Mouse (Mus musculus): ENCODE results near the gene Tfam.

The Tfam gene

GRCm38 (mm10) chr10:71222639-71223038 is 15.4 kb downstream of the Tfam start:
- no peak for DNase-seq

GRCm38 (mm10) chr10:71218228-71218892 is 19.7 kb downstream of the Tfam start:
- DNase-seq, result peak; percentile 82 to 90

DNA sequence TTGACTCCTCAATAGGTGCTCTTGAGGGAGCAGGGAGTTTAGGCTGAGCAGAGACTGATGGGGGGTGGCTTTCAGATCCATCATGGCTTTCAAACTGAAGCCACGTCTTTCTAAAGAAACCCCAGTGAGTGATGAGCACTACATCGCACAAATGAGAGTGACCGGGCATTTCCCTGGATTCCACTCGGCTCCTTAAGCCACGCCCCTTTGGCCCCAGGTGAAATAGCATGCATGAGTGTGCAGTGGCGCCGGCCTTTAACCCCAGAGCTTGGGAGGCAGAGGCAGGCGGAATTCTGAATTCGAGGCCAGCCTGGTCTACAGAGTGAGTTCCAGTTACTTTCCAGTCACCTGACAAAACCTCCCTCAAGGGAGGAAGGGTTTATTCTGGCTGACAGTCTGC is 22.1 kb downstream of the Tfam start:
- DNase-seq, result peak in 1 of 2 experiments; percentile 23

- DNase-seq, result no peak
Measured at GRCm38 (mm10) chr10:71201512-71201911, 36.6 kb downstream of the Tfam start.

- DNase-seq, result no peak
Measured at GRCm38 (mm10) chr10:71200964-71201363, 37.1 kb downstream of the Tfam start.

- peak; percentile 40 to 60 for DNase-seq
Measured at GRCm38 (mm10) chr10:71198676-71199075, 39.4 kb downstream of the Tfam start.

DNA sequence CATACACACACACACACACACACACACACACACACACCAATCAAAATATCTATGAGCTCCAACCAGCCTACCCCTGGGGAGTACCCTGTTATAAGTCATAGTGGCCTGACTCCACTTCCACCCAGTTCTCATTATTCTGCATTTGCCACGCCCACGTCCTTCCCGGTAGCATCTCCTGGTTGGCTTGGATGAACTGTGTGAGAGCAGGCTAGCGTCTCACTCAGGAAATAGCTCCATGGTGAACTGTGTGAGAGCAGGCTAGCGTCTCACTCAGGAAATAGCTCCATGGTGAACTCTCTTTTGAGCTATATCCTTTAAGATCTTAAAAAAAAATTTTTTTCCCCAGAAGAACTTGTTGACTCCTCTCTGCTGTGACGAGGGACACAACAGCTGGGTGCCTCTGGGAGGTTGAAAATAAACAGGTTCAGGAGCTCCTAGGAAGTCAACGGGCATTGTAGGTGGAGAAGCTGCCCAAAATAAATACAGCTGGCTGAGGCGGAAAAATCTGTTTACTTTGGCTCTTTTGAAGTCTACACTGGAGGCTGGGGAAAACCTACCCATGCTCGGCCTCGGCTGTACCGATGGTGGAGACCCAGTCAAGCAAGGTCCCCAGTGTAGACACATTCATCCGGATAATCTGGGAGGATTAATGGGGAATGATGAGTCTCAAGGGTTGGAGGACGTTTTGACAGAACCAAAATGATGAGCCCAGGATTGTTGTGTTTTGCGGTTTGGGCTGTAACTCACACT is 40.9 kb downstream of the Tfam start:
- DNase-seq, result peak in 1 of 2 experiments; percentile 14

DNA sequence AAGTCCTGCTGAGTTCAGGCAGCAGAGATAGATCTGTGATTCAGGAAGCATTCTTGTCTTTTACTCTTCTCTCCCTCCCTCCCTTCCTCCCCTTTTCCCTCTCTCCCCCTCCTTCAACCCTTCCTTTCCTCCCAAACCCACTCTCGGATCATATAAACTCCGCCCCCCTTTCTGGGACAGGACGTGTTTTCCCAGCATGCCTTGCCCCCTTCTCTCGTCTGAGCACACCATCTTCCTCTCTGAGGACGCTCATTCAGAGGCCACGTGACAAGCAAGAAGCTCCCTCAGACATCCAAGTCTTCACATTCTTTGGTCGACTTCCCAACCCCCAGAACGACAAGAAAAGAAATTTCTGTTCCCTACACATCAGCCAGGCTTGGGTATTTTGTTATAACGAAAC is 42.6 kb downstream of the Tfam start:
- peak; percentile 19 to 57 for DNase-seq

DNA sequence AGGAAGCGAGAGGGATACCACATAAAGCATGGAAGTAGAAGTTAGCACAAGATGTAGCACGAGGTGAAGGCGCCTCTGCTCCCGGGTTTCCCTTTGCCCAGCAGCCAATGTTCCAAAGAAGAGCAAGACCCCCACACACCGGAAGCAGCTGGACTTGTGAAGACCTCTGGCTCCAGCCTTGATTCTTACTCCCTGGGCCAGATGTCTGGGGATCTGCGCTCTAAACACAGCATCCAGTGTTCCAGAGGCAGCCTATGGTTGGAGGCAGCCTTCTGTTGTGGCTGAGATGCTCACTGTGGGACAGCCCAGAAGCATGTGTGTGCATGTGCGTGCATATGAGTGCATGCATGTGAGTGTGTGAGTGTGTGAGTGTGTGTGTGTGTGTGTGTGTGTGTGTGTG is 43.4 kb downstream of the Tfam start:
- DNase-seq, result peak in 1 of 2 experiments; percentile 17

DNA sequence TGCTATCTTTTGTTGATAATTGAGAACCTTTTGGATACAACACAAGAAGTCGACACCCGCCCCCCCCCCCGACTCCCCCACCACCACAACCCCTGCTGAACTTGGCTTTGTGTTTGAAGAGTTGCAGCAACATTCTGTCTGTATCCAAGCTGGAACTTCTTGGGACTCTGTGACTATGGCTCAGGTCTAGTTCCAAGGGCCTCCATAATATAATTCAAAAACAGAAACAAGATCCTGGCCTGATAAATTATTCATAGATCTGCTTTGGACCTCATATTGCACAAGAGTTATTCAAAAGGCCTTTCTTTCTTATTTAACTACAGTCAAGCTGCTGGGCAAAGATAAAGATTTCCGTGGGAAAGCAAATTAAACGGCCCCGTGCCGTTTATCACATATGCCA is 44.8 kb downstream of the Tfam start:
- DNase-seq, result no peak

DNA sequence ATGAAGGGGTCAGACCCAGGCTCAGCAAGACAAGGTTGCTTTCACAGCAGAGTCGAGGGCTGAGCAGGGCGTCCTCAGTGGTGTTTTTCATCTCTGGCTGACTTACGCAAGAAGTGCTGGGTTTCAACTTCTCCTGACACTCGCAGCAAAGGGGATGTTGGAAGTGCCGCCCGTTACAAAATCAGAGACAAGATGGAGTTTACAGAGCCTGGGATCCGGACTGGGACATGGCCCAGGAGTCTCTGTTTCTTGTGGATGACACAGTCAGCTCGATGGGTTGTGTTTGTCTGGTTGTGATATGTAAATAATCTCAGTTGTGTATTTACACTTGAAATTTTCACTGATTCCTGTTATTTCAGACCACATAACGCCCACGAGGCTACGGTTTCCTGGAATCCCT is 45.2 kb downstream of the Tfam start:
- DNase-seq, result peak; percentile 19 to 59

DNA sequence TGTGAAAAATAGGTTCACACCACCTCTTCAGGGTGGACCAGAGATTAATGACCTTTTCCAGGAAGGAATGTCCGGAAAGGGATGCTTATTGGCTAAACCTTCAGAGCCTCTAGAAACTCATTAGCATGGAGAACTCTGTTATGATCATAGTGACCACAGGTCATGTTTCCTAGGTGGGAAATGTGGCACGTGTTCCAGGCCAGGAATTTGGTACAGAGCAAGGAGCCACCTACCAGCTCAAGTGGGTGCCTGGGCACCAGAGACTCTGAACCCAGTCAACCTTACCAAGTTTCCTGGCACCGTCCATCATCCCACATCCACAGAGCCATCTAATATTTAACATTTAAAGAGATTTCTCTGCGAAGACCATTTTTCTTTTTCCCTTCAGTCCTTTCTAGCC is 49.4 kb downstream of the Tfam start:
- peak; percentile 35 to 65 for DNase-seq

DNA sequence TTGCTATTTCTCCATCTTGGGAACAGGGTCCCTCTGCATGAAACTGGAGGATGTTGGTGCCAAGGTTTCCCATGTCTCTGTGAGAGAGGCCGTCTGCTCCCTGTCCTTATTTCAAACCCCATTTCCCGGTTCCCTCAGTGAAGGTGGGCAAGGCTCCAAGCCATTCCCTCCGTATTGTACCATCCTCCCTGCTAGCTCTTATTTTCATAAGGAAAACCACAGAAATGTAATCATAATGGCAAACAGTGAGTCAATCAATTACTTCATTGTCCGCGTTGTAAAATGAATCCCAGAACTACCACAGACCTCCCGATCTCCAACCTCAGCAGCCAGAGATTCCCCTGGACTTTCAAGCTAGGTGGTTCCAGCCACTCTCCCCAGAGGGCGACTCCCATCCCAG is 53.0 kb downstream of the Tfam start:
- DNase-seq, result no peak

DNA sequence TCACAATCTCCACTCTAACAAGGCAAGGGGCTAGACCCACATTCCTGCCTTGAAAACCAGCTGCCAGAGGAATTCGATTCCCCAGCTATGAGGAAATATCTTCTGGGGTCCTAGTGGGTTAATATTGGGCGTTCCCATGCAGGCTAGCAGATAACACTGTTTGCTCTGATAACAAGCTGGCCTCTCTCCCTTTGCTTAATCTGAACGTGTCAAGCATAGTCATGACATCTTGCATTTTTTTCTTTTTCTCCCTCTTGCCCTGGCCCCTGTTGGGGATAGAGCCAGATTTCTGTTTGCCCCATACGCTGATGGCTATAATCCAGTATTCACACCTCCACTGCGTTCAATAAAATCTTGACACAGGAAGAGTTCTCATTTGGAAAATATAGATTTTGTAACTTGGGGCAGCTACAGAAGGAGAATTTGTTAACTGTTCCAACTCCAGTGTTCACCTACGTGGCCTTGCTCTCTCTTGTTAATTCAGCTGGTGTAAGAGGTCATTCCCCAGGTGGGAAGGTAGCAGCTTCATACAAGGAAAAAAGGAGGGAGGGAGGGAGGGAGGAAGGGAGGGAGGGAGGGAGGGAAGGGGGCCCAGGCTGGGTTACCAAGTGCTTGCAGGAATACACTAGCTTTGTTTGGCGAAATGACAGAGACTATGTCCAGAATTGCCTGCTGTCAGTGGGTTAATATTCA is 54.6 kb downstream of the Tfam start:
- no peak for DNase-seq

GRCm38 (mm10) chr10:71181931-71182330 is 56.1 kb downstream of the Tfam start:
- DNase-seq, result peak; percentile 36 to 39

- DNase-seq, result peak; percentile 26 to 43
Measured at GRCm38 (mm10) chr10:71181091-71181490, 57.0 kb downstream of the Tfam start.

GRCm38 (mm10) chr10:71180057-71180456 is 58.0 kb downstream of the Tfam start:
- DNase-seq, result no peak

DNA sequence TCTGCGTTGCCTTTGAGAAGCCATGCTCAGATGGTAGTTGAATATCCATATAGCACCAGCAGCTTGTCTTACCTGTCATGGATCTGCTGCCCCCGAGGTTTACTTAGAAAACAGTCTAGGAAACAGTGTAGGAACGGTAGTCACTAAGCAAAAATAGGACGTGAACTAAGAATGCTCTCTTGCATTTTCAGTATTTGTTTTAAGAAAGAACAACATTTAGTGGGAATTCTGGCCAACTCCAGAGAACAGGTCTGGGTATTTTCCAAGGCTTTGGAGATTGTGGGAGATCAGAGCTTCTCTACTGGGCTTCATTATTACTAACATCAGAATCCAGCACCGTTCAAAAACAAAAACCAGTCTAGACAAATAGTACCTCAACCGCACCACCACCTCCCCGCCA is 60.9 kb downstream of the Tfam start:
- DNase-seq, result no peak

GRCm38 (mm10) chr10:71176341-71176740 is 61.7 kb downstream of the Tfam start:
- DNase-seq, result no peak

All from kidney, postnatal 36 days (tissue).